Mouse (Mus musculus): ENCODE data around the gene Urm1. TPM values are rescaled to one million over a fixed set of nuclear protein-coding genes. Genes with fewer than 3 reads are reported as not detected.

The Urm1 gene
- total RNA-seq, 2 experiments from 2014 or later, result 48.0 to 56.8 TPM

DNA sequence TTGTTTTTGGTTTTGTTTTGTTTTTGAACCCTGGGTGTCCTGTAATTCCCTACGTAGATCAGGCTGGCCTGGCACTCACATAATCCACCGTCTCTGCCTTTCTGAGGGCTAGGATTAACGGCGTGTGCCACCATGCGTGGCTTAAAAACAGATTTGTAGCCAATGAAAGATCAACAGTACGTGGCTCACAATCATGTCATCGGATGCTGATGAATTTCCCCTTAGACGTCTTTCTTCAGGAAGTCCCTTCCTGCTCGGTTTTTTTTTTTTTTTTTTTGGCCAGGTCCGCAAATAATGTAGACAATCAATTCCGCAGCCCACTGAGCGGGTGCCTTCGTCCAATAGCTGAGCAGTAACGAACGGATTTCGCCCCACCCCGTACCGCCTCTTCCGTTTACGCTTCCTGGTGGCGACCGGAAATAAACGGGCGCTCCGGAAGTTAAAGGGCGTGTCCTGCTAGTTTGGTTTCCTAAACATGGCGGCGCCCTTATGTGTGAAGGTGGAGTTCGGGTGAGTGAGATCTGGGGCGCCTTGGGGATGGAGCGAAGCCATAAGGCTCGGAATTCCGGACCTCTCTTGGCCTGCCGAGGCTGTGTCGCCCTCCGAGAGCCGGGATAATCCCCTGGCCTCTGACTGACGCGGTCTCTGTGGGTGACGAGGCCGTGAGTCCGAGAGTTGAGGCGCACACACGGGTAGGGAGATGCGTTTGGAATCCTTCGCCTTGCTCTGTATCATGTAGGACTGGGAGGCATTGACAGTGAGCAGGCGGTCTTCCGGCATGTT lies 7.2 kb downstream of the Urm1 start:
- DNase-seq (ENCODE audit: extremely low spot score in 1 of 2, low spot score in 1 of 2), result peak; percentile 78 to 81

- no peak for DNase-seq (ENCODE audit: extremely low spot score in 1 of 2, low spot score in 1 of 2)
These were observed 7.8 kb downstream of the Urm1 start for GRCm38 (mm10) chr2:29827709-29828024.

GRCm38 (mm10) chr2:29831106-29831505 lies 11.2 kb downstream of the Urm1 start:
- no peak for DNase-seq (ENCODE audit: extremely low spot score in 1 of 2, low spot score in 1 of 2)

DNA sequence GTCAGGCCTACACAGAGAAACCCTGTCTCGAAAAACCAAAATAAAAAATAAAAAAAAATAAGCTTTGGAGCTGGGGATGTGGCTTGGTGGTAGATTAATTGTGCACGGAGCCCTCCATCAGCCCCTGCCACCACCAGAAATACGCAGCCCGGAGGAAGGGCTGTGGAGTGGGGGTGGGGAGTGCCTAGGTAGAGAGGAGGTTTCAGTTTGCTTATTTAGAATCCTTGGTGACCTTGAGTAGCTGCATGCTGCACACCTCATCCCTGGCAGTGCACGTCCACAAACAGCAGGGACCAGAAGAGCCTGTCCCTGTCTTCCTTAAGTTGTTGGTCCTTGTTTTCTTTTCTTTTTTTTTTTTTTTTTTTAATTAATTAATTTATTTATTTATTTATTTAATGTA lies 13.9 kb downstream of the Urm1 start:
- DNase-seq (ENCODE audit: extremely low spot score in 1 of 2, low spot score in 1 of 2), result no peak

GRCm38 (mm10) chr2:29835391-29835899 lies 15.6 kb downstream of the Urm1 start:
- no peak for DNase-seq (ENCODE audit: extremely low spot score in 1 of 2, low spot score in 1 of 2)

DNA sequence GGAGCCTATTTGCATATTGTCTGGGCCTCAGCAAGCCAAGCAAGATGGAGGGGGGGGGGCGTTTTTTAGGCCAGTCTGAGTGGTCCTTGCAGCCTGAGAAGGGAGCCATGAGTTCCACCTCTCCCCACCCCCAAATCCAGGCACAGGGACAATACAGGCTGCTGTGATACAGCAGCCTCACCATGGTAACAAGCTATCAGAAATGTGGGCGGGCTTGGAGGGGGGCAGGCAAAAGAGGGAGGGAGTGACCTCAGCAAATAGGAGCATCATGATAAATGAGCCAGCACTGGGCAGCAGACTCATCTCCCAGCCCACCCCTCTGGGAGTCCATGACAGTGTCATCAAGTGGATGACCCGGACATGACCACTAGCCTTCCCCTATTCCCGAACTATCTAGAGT lies 19.6 kb downstream of the Urm1 start:
- DNase-seq (ENCODE audit: extremely low spot score in 1 of 2, low spot score in 1 of 2), result no peak

DNA sequence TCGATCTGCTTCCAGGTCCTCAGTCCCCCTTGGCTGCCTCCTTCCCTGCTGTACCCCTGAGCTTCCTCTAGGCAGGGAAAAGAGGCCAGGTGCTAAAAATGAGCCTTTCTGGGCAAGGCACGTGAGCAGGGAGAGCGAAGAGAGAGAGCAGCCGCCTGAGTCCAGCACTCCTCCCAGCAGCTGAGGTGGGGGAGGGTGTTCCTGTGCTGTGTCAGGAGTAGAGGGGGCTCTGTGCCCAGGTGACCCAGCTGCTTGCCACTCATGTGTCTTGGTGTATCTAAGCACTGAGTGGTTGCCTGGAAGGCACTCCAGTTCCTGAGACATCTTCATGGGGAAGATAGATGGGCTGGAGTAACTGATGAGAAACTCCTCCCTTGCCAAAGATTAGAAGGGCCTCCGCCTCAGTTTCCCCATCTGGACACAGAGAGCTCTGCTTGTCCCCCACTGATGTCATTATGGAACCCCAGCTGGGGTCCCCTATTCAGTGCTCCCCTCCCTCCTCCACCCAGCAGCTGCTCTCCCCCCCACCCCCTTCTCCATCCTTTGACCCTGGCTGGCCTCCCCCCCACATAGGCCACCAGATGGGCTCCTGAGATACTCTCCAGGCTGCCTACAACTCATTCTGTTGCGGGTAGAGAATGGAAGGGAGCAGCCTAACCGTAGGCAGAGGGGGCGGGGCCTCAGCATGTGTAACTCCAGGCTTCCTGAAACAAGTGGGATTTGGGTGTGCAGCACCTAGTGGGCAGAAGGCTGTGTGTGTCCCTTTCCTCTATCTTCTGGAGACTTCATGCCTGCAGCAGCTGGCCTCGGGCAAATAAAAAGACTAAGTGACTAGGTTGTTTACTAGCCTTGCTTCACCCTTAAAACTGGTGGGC lies 23.6 kb downstream of the Urm1 start:
- DNase-seq (ENCODE audit: extremely low spot score in 1 of 2, low spot score in 1 of 2), result no peak

- DNase-seq (ENCODE audit: extremely low spot score in 1 of 2, low spot score in 1 of 2), result no peak
These were observed 24.2 kb downstream of the Urm1 start for GRCm38 (mm10) chr2:29844115-29844514.

- no peak for DNase-seq (ENCODE audit: extremely low spot score in 1 of 2, low spot score in 1 of 2)
These were observed 24.8 kb downstream of the Urm1 start for GRCm38 (mm10) chr2:29844661-29845060.

DNA sequence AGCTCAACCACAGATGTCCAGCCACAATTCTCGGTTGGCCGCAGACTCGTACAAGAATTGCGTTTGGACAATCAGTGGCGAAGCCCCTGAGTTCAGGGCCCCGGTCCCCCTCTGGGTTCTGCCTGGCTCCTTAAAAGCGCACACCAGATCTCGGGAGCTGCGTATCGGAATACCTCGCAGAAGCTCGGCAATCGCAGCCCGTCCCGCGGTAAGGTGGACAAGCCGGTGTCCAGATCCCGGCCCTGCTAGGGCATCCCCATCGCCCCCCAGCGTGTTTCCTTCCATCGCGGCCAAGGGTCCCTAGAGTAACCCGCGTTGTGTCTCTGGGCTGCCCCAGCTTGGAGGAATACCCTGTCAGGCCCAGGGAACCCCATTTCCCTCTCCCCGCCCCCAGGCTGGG lies 25.8 kb downstream of the Urm1 start:
- DNase-seq (ENCODE audit: extremely low spot score in 1 of 2, low spot score in 1 of 2), result no peak

- DNase-seq (ENCODE audit: extremely low spot score in 1 of 2, low spot score in 1 of 2), result no peak
These were observed 26.4 kb downstream of the Urm1 start for GRCm38 (mm10) chr2:29846061-29846853.

DNA sequence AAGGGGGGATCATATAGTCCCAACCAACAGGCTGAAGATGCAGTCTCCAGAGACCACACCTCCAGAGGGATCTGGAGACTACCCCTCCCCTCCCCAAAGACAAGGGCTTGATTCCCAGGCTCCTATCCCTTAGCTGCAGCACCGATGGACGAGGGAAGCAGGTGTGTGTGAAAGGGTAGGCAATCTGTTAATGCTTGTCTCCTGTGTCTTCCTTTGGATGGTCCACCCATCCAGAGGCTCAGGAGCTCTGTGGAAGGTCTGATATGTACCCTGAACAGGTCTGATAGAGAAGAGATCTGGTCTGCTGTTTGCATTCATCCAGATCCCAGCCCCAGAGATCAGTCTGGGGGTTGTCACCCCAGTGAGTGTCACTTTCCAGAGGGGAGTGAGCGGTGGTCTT lies 27.0 kb downstream of the Urm1 start:
- DNase-seq (ENCODE audit: extremely low spot score in 1 of 2, low spot score in 1 of 2), result no peak

GRCm38 (mm10) chr2:29849041-29849440 lies 29.2 kb downstream of the Urm1 start:
- no peak for DNase-seq (ENCODE audit: extremely low spot score in 1 of 2, low spot score in 1 of 2)

- DNase-seq (ENCODE audit: extremely low spot score in 1 of 2, low spot score in 1 of 2), result no peak
These were observed 30.1 kb downstream of the Urm1 start for GRCm38 (mm10) chr2:29849841-29850480.

- DNase-seq (ENCODE audit: extremely low spot score in 1 of 2, low spot score in 1 of 2), result no peak
These were observed 33.1 kb downstream of the Urm1 start for GRCm38 (mm10) chr2:29852957-29853485.

DNA sequence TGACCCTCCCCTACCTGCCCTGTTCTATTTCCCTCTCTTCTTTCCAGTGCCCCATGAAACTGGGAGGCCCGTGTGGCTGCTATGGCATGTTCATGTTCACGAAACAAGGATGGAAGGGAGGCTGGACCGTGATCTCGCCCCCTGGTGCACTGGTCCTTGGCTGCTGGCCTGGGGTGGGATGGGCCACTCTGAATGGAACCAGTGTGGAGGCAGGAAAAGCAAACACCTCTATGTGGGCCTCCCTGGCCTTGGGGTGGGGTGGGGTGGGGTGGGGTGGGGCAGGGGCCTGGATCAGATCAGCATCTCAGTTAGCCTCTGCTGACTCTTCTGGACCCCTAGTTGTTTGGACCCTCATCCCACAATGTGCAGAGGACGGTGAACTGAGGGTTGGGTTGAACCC lies 33.9 kb downstream of the Urm1 start:
- DNase-seq (ENCODE audit: extremely low spot score in 1 of 2, low spot score in 1 of 2), result no peak

- DNase-seq (ENCODE audit: extremely low spot score in 1 of 2, low spot score in 1 of 2), result no peak
These were observed 35.8 kb downstream of the Urm1 start for GRCm38 (mm10) chr2:29855585-29856210.

DNA sequence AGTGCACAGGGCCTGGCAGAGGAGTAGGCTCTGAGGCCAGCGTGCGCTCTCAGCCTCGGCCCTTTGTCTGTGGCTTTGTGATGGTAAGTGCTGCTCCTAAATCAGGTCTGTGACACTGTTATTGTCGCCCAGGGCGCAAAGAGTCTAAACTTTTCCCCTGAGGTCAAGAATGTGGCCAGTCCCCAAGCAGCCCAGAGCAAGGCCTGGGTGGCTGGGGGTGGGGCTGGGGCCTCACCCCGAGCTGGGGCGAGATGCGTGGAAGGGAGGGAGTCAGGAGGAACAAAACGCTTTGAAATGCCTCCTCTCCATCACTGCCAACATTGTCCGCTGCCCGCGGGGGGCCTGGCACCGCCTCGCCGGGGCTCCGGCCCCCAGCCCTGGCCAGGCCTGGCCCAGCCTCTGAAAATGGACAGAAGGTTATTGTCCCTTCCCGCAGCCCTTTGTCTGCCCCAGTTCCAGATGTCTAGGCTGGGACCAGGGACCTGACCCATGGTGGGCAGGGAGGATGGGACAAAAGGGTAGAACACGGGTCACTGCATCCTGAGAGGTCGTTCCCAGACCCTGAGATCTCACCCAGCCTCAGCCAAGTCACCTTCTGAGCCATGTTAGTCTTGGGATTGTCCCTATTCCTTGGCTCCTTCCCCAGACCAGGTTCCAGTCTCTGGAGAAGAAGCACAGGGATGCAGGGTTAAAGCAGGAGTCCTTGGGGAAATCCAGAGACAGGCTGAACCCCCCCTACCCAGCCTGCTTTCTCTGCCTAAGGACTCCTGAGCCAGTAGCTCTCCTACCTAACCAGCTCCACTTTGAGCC lies 36.8 kb downstream of the Urm1 start:
- no peak for DNase-seq (ENCODE audit: extremely low spot score in 1 of 2, low spot score in 1 of 2)

DNA sequence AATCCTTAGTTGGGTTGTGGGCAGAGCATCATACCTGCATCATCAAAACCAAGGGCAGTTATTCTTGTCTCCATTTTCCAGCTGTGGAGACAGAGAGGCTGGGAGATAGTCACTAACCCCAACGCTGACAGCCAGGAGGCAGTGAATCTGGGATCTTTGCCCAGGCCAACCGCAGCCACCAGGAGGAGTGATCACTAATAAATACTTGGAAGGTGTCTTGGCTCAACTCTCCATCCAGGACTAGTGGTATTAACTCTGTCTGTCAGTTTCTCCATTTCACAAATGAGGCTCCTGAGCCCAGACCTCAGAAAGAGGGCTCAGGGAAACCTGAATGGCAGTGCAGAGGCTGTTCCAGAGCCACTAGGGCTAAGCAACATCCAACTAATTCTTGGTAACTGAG lies 37.5 kb downstream of the Urm1 start:
- DNase-seq (ENCODE audit: extremely low spot score in 1 of 2, low spot score in 1 of 2), result no peak

Measured in layer of hippocampus, postnatal 25 days (tissue).